Mouse (Mus musculus) heart, adult 10 weeks (tissue): ENCODE data around the gene Abhd16a. TPM values are rescaled to one million over a fixed set of nuclear protein-coding genes. Genes with fewer than 3 reads are reported as not detected.

Experiments used
- polyA plus RNA-seq: library from polyadenylated mRNA; stranded (reverse); fragments of 350-450 nt; fragmentation: Illumina TruSeq; extraction: RNeasy Lipid Tissue Mini Kit (QIAGEN cat#74804); gene quantifications from one replicate; pipeline ENCODE4 v1.2.3, GENCODE M21; 2014; ENCODE audit warnings: low read depth, low replicate concordance

The Abhd16a gene
- polyA plus RNA-seq, 1 experiment from 2014 or later: 72.3 TPM

DNA sequence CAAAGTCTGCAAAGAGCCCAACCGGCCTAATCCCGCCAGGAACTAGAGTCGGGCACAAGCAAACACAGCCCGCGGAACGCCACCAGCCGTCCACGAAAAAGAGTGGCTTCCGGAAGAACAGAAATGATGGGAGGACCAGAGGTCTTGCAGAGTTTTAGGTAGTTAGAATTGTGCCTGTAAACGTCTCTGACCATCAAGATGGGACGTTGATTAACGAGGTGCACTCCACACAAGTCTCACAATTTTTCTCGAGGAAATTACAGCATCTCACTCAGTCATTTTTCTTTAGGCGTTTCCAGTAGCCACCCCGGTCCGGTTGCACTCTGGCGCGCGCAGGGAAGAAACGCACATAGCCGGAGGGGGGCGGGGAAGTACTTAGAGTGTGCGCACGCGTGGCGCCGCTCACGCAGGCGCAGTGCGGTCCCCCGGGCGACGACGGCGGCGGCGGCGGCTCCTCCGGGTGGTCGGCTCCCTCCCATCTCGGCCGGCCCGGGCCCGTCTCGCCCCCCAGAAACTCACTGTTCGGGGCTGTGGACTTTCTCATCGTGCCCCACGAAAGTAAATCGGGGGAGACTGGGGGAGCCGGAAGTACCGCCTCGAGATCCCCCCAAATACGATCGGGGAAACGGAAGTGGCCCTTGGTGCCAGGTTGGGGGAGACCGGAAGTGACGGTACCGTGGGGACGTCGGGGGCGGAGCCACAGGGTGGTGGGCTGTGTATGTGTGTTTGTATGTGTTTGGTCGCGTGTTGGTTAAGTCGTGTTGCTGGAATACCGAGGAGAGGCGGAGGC, 45.9 kb downstream of the Abhd16a start, which contains the start of gene Bag6:
Gene Bag6 (plus strand): TSS at position 378 of the 790 bp plus-strand sequence.

Other genes starting within 250 kb of the Abhd16a start
- gene Skiv2l, start 239.1 kb upstream of the Abhd16a start, polyA plus RNA-seq: 20.6 TPM
- 20.1 TPM for gene Nelfe, start 238.9 kb upstream of the Abhd16a start, polyA plus RNA-seq
- gene Cfb, start 226.7 kb upstream of the Abhd16a start, polyA plus RNA-seq: 3.5 TPM
- 11.8 TPM for gene Zbtb12, start 209.8 kb upstream of the Abhd16a start, polyA plus RNA-seq
- not detected for gene Gm20547, start 207.2 kb upstream of the Abhd16a start, polyA plus RNA-seq
- 5.3 TPM for gene C2, start 191.0 kb upstream of the Abhd16a start, polyA plus RNA-seq
- 40.6 TPM for gene Ehmt2, start 190.8 kb upstream of the Abhd16a start, polyA plus RNA-seq
- gene Slc44a4, start 174.8 kb upstream of the Abhd16a start, polyA plus RNA-seq: not detected
- 18.6 TPM for gene Neu1, start 158.0 kb upstream of the Abhd16a start, polyA plus RNA-seq
- gene Hspa1b, start 130.0 kb upstream of the Abhd16a start, polyA plus RNA-seq: 7.8 TPM
- not detected for gene Gm20481, start 119.4 kb upstream of the Abhd16a start, polyA plus RNA-seq
- 10.2 TPM for gene Hspa1a, start 117.1 kb upstream of the Abhd16a start, polyA plus RNA-seq
- 9.2 TPM for gene Hspa1l, start 116.6 kb upstream of the Abhd16a start, polyA plus RNA-seq
- gene Lsm2, start 107.4 kb upstream of the Abhd16a start, polyA plus RNA-seq: 17.0 TPM
- gene Vars, start 88.3 kb upstream of the Abhd16a start, polyA plus RNA-seq: 20.7 TPM
- gene Vwa7, start 72.7 kb upstream of the Abhd16a start, polyA plus RNA-seq: 6.5 TPM
- 0.58 TPM for gene Sapcd1, start 61.2 kb upstream of the Abhd16a start, polyA plus RNA-seq
- 0.55 TPM for gene Msh5, start 42.5 kb upstream of the Abhd16a start, polyA plus RNA-seq
- gene Clic1, start 39.3 kb upstream of the Abhd16a start, polyA plus RNA-seq: 50.4 TPM
- 33.4 TPM for gene Ddah2, start 30.2 kb upstream of the Abhd16a start, polyA plus RNA-seq
- not detected for gene Ly6g6c, start 23.9 kb upstream of the Abhd16a start, polyA plus RNA-seq
- not detected for gene Mpig6b, start 23.1 kb upstream of the Abhd16a start, polyA plus RNA-seq
- not detected for gene Ly6g6e, start 12.4 kb upstream of the Abhd16a start, polyA plus RNA-seq
- gene Ly6g6d, start 11.2 kb upstream of the Abhd16a start, polyA plus RNA-seq: not detected
- not detected for gene Ly6g6f, start 3.7 kb upstream of the Abhd16a start, polyA plus RNA-seq
- gene Ly6g5c, start 19.0 kb downstream of the Abhd16a start, polyA plus RNA-seq: not detected
- 0.39 TPM for gene Ly6g5b, start 26.2 kb downstream of the Abhd16a start, polyA plus RNA-seq
- 17.0 TPM for gene Gpank1, start 32.2 kb downstream of the Abhd16a start, polyA plus RNA-seq
- gene Csnk2b, start 32.8 kb downstream of the Abhd16a start, polyA plus RNA-seq: 145 TPM
- 22.9 TPM for gene D17H6S53E, start 37.1 kb downstream of the Abhd16a start, polyA plus RNA-seq
- not detected for gene Apom, start 42.8 kb downstream of the Abhd16a start, polyA plus RNA-seq
- gene Bag6, start 45.9 kb downstream of the Abhd16a start, polyA plus RNA-seq: 122 TPM
- 139 TPM for gene Prrc2a, start 75.6 kb downstream of the Abhd16a start, polyA plus RNA-seq
- gene Aif1, start 86.8 kb downstream of the Abhd16a start, polyA plus RNA-seq: 6.0 TPM
- 4.1 TPM for gene Lst1, start 99.2 kb downstream of the Abhd16a start, polyA plus RNA-seq
- gene Ltb, start 105.2 kb downstream of the Abhd16a start, polyA plus RNA-seq: 0.68 TPM
- 0.29 TPM for gene Tnf, start 112.7 kb downstream of the Abhd16a start, polyA plus RNA-seq
- gene Lta, start 116.1 kb downstream of the Abhd16a start, polyA plus RNA-seq: not detected
- gene Gm16181, start 131.6 kb downstream of the Abhd16a start, polyA plus RNA-seq: 1.8 TPM
- gene Atp6v1g2, start 144.4 kb downstream of the Abhd16a start, polyA plus RNA-seq: 4.9 TPM
- 6.4 TPM for gene Nfkbil1, start 146.5 kb downstream of the Abhd16a start, polyA plus RNA-seq
- gene Ddx39b, start 152.5 kb downstream of the Abhd16a start, polyA plus RNA-seq: 112 TPM
- gene H2-D1, start 173.5 kb downstream of the Abhd16a start, polyA plus RNA-seq: 162 TPM
- not detected for gene H2-Q1, start 231.1 kb downstream of the Abhd16a start, polyA plus RNA-seq